Mouse (Mus musculus): ENCODE data around the gene Skap2.

Skap2 gene

DNA sequence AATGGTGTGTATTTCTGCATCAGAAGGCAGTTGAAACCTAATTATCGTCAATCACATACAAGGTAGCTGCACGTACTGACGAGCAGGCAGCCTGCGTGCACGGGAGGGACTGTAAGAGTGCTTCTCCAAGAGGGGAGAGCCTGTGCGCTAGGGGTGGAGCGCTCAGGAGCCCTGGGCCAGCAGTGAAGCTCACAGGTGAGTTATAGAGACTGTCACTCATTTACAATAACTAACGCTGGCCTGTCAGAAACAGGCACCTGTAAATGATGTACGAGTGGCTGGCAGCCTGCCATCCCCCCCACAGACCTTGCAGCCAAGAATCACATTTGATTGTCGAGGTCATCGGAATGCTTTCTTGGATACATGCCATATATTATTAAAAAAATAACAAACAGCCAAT, 168.2 kb downstream of the Skap2 start:
- CTCF ChIA-PET, result no interaction called here

DNA sequence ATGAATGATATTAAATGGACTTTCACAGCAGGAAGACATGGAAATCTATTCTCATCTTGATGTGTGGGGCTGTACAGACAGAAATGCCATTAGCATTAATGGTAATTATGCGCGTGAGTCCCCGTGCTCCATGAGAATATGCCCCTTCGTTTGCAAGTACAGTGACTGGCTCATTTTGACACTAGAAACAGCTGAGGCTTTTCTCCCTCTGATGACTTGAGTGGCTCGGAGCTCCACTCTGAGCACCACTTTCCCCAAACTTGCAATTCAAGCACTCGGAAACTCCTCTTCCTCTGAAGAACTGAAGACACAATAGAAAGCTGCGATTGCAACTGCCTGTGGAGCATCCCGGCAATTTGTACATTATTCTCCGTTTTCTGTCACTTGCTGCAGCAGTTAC, 169.3 kb downstream of the Skap2 start:
- CTCF ChIA-PET, result no interaction called here

DNA sequence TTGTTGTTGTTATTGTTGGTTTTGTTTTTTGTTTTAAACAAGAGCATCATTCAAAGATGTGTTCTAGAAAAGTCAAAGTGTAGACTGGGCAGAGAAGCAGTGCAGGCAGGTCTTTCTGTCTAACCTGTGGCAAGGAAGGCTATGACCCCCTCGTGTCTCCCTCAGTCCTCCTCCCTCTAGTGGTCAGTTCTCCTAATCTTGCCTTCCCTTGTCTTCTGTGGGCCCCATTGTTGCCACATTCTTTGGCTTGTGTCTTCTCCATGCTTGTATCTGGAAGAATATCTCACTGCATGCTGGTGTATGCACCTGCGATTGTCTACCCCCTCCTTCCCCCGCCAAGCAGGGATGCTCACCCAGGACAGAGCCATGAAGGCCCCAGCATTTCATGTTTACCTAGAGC, 174.2 kb downstream of the Skap2 start:
- CTCF ChIA-PET, result no interaction called here

DNA sequence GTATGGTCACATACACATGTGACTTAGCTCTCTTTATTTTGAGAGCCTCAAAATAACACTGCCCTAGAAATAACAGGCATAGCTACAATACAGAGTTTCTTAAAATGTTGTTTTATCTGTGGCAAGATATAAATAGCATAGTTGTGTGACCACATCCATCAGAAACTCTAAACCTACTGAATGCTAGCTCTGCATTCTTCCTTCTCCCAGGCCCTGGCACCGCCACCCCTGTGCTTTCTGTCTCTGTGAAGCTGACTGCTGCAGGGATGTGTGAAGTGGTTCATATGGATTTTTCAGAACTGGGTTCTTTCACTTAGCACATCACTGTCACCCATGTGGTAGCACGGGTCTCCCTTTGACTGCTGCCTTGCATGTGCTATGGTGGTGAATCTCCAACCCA, 179.0 kb downstream of the Skap2 start:
- CTCF ChIA-PET, result no interaction called here

DNA sequence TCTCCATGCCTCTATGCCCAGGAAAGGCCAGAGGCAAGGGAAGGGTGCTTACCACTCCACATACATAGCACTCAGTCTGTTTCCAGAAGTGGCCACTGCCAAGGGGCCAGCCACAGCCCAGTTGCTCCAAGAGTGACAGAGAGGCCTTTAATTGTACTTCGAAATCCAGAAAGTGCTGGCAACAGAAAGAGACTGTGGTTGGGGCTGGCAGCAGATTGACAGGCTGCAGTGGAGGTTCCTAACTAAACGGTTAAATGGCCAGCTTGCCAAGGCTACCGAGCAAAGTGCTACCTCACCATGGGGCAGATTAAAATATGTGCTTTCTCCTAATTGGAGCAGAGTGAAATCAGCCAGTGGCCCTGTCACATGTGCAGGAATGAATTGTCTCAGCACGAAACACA, 186.7 kb downstream of the Skap2 start:
- CTCF ChIA-PET, result no interaction called here

DNA sequence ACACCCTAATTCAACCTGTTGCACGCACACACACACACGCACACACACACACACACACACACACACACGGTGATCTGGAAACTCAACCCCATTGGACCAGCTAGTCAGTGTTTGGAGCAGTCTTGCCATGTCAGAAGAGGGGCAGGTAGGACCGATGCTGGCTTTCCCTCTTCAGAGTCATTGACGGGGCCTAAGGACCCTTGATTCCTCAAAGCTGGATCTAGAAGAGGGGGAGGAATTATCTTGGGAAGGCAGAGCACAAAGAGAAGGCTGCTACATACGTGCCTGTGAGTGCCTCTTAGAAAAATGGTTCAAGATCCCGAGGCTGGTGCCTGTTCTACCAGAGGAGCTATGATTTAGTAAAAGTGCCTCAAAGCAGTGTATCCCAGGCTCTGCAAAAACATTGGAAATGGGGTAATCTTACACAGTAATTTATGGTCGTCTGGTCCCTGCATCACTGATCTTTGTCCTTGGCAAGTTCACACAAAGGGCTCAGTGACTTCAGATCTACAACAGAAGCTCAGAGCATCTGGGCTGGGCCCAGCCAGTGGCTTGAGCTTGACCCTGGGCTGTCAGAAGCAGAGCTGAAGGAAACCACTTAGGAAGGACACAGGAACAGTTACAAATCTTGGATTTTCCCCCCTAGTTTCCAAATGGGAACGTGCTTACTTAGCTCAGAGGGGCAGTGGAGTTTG, 188.1 kb downstream of the Skap2 start:
- CTCF ChIA-PET, result no interaction called here

DNA sequence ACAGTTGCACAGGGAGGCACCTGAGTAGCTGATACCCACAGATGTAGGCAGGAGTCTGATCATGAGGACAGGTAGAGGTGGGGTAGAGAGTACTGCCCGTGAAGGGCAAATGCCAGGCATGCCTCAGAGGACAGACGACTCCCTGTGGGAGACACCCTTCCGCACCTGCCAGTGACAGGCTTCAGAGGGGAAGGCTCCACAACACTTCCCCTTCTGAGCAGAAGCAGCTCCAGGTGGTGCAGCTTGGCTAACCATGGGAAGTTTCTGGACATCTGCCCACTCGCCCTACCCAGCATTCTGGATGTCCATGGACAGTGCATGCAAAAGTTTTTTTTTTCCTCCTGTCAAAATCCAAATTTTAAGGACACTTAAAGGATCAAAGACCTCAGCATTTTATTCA, 190.3 kb downstream of the Skap2 start:
- CTCF ChIA-PET, result no interaction called here

DNA sequence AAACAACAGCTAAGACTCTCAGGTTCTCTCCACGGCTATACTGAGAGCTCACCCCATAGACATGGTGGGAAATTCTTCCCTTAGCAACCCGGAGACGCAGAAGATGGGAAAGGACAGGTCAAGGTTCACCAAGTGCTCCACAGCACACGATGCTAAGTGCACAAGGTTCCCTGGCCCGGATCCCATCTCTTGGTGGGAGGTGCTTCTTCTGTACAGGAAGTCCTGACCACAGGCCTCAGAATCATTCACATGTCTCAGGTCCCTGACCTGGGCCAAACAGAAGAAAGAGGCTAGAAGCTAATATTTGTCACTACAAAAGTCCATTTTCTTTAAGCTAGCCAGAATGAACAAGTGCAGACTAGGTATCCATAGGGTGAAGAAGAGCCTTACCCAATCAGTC, 191.5 kb downstream of the Skap2 start:
- CTCF ChIA-PET, result no interaction called here

DNA sequence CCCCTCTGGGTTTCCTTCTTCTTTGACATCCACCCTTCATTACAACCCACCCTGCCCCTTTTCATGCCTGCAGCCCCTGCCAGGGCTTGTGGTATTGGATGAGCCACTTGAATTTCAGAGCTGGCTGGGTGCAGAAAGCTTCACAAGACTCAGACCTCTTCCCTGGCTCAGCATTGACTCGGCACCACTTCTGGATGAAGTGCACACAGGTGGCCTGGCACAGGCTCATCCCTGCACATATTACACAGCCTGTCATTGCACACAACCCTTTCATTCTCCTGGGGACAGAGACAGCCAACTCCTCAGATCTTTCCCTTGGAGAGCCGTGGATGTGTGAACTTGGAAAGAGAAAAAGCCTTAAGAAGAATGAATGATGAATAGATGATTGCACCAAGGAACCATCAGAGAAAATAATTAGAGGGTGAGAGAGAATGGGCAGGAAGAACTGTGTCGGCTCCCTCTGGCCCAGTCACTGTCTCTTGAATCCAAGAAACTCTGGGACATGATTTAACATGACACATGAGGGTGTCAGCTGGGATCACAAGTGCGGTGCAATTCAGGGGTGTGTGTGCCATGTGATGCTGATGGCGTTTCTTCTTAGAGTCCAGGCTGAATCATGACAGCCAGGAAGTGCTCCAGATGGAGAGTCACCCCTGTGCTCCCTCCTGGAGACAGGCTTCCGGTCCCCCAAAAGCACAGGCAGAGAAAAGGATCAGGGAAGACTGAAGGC, 195.3 kb downstream of the Skap2 start:
- CTCF ChIA-PET, result no interaction called here

DNA sequence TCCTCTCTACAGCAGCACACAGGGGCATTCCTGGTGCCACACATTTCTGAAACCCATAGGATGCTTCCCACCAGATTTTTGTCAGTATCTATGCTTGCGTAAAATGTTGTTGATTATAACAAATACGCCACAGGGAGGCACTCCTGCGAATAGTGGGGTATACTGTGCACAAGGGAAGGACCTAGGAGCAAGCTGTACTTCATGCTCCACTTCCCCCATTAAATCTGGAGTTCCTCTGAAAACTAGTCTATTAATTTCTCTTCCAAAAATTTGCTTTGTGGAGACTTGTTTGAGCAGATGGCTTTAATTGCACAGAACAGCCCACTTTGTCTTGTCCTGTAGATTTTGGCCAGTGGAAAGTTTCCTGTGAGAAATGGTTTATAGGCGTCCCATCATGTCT, 201.4 kb downstream of the Skap2 start:
- CTCF ChIA-PET, result no interaction called here

DNA sequence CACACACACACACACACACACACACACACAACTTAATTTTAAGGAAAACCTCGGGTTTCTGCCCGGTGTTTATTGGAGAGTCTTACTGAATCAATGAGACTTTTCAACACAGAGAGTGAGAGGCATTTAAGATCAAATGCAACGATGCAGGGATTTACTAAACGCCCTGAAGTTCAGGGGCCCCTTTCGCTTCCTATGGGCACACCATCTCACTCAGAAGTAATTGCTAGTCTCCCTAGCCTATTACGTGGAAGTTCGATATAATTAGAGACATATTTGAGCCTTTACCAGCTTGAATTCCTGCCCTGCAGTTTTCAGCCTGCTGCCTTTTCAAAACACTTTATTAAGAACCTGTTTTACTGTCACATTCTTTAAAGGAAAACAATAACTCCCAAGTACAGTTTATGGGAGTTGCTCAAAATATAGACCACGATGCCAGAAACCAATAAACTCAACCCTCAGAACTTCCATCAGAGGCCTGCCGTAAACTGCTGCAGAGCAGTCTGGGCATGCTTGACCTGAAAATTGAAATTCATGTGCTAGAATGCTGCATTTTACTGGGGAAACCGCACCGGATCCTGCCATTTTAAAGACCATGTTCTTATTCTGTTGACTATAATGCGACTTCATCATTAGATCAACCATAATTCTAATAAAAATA, 203.1 kb downstream of the Skap2 start:
- CTCF ChIA-PET, result no interaction called here

DNA sequence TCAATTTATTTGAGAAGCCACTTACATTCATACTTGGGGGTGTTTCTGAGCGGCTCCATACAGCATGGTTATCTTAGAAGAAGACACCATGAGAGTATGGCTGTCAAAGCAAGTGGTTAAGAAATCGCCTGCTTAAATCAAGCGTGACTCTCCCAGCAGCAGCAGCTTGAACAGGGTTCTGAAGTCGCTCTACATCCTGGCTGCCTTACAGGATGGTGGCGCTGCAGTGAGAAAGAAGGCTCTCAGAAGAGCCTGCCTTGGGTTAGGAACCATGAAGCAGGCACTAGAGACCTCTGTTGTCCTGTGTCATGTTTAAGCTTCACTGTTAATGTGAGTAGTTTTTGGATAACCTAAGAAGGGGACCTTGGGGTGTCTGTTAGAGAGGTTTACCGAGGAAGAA, 204.3 kb downstream of the Skap2 start:
- CTCF ChIA-PET, result no interaction called here
